Mouse (Mus musculus) embryonic facial prominence, embryonic 14.5 days (tissue): ENCODE measurements at regions not wholly inside any gene's neighbourhood (a gene's known extent, or its start where the extent isn't known, plus 50 kb on each side); places are given as distances from the start of the nearest gene placed in this dataset.

Source experiments
- ATAC-seq: fragments of 200-750 bp; cut with Nextera tagmentation; 2 replicates; pipeline ENCODE4 v1.8.0; 2017; ENCODE audit warnings: low read depth, moderate number of reproducible peaks, moderate TSS enrichment
- DNase-seq: peaks from one replicate; pipeline ENCODE4 v3.0.0-alpha.2; 2015; ENCODE audit warnings: low spot score
- H3K27ac ChIP-seq: fragments of 300-500 bp; sonication (generic); replicated peaks from 2 replicates; pipeline ENCODE4 v1.5.1; 2014; ENCODE audit warnings: low read depth, mild to moderate bottlenecking, low read length, moderate library complexity
- H3K27me3 ChIP-seq: fragments of 300-500 bp; sonication (generic); replicated peaks from 2 replicates; pipeline ENCODE4 v1.6.1; 2014; ENCODE audit warnings: low read length; ENCODE audit not compliant: control insufficient read depth, insufficient read depth
- H3K36me3 ChIP-seq: fragments of 300-500 bp; sonication (generic); 2 replicates; pipeline ENCODE4 v1.6.1; 2014; ENCODE audit warnings: low read length, mixed read lengths; ENCODE audit not compliant: control insufficient read depth, insufficient read depth
- H3K4me1 ChIP-seq: fragments of 300-500 bp; sonication (generic); 2 replicates; pipeline ENCODE4 v1.6.1; 2014; ENCODE audit warnings: antibody characterized with exemption, low read length; ENCODE audit not compliant: control insufficient read depth, insufficient read depth
- H3K4me2 ChIP-seq: fragments of 300-500 bp; sonication (generic); 2 replicates; pipeline ENCODE4 v1.6.1; 2014; ENCODE audit warnings: low read depth, mild to moderate bottlenecking, low read length, moderate library complexity, mixed read lengths
- H3K4me3 ChIP-seq: fragments of 300-500 bp; sonication (generic); 2 replicates; pipeline ENCODE4 v1.5.1; 2014; ENCODE audit warnings: low read depth, mild to moderate bottlenecking, low read length
- H3K9ac ChIP-seq: fragments of 300-500 bp; sonication (generic); 2 replicates; pipeline ENCODE4 v1.6.1; 2014; ENCODE audit warnings: low read depth, mild to moderate bottlenecking, low read length, moderate library complexity, mixed read lengths
- H3K9me3 ChIP-seq: fragments of 300-500 bp; sonication (generic); 2 replicates; pipeline ENCODE4 v1.6.1; 2016; ENCODE audit warnings: low read length; ENCODE audit not compliant: control insufficient read depth
- WGBS: fragments of 180-500 bp; shearing (Covaris S2); extraction: QIAGEN DNeasy Blood & Tissue Kit; methylation state at CpG from one replicate; pipeline ENCODE4 v1.1.7; 2014; 5-methylcytosine and 5-hydroxymethylcytosine counted together

DNA sequence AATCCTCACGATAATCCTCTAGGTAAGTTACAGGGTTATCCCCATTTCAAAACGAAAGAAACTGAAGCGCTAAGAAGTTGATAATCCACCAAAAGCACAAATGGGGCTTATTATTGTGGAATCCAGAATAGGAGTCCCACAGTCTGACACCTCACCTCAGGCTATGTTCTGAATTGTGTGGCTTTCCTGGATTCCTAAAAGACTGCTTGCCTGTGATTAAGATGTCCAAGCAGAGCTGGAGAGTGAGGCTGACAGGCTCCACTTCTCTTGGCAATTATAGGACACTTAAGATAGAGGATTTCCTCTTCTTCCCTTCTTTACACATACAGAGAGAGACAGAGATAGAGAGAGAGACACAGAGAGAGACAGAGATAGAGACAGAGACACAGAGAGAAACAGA, 515.7 kb upstream of the Mctp2 start:
- Histone ChIP-seq H3K4me1 (no peaks in the 10 kb centered on the region), H3K4me3 (no peak overlapping the region), H3K9ac (no peak overlapping the region), H3K9me3 (no peaks in the 10 kb centered on the region), H3K4me2 (no peak overlapping the region), H3K27ac (no peak overlapping the region), H3K36me3 (no peaks in the 10 kb centered on the region), H3K27me3 (no peaks in the 10 kb centered on the region)
- no peak for ATAC-seq
- 84% methylated on average over 3 of the region's 3 CpGs for WGBS
- DNase-seq, result no peak

DNA sequence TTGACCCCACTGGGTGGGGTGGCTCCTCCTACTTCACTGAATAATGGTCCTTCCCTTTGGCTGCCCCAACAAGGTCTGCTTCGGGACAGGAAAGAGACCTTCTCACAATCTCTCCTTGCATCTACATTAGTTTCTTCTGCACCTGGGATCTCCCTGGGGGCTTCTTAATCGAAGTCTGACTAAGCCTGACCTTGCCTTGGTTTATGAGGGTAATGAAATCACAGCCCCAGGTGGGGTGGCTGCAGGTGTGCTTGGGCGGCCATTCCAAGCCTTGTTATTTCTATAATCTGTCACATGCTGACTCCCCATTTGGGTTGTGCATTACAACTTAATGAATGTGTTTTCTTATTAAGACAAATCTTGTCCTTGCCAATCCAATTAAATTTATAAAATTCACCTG, 520.2 kb upstream of the Mctp2 start:
- 57% methylated on average over 3 of the region's 3 CpGs for WGBS
- H3K4me1 ChIP-seq, result no peaks in the 10 kb centered on the region
- H3K9ac ChIP-seq, result no peak overlapping the region
- H3K9me3 ChIP-seq, result peaks cover 10% of the 10 kb centered on the region
- no peak overlapping the region for H3K4me2 ChIP-seq
- H3K4me3 ChIP-seq, result no peak overlapping the region
- no peaks in the 10 kb centered on the region for H3K36me3 ChIP-seq
- ATAC-seq (peak; percentile 37; the same call in 1 of the 2 replicates), DNase-seq (peak; percentile 19)
- no peak overlapping the region for H3K27ac ChIP-seq
- no peaks in the 10 kb centered on the region for H3K27me3 ChIP-seq

DNA sequence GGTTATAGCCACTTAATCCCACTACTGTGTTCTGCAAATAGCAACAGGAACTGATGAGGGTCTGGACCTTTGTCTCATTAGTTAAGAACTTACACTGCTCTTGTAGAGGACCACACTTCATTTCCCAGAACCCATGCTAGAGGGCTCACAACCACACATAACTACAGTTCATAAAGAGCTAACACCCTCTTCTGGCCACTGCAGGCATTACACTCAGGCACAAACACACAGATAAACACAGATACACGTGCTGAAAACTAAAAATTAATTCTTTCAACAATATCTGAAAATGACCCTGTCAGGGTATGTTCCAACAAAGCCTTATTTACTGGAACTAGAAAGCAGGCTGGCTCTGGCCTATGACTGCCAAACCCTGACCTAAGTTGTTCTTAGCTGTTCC, 529.0 kb upstream of the Mctp2 start:
- WGBS, result 92% methylated on average over 1 of the region's 1 CpGs
- Histone ChIP-seq H3K9me3 (no peaks in the 10 kb centered on the region), H3K9ac (no peak overlapping the region), H3K4me1 (no peaks in the 10 kb centered on the region), H3K36me3 (no peaks in the 10 kb centered on the region), H3K27ac (no peak overlapping the region), H3K4me2 (no peak overlapping the region), H3K27me3 (no peaks in the 10 kb centered on the region), H3K4me3 (no peak overlapping the region)
- DNase-seq (no peak), ATAC-seq (no peak)

DNA sequence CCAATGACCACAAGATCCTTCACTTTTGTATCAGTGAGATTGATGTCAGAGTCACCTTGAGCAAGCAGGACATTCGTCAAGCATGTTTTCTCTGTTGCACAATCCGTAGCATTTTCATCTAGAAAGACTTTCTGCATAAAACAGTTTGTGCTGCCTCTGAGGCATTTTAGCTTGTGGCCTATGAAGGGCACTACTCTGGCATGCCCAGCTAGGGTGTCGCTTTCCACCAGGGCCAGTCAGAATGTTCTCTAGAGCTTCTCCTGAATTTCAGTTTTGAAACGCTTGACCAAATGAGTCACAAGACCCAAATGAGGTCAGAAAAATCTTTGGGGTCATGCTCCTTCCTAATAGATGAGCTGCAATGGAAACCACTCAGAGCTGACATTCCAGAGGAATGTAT, 529.6 kb upstream of the Mctp2 start:
- H3K9me3 ChIP-seq, result no peaks in the 10 kb centered on the region
- WGBS, result 79% methylated on average over 4 of the region's 4 CpGs

DNA sequence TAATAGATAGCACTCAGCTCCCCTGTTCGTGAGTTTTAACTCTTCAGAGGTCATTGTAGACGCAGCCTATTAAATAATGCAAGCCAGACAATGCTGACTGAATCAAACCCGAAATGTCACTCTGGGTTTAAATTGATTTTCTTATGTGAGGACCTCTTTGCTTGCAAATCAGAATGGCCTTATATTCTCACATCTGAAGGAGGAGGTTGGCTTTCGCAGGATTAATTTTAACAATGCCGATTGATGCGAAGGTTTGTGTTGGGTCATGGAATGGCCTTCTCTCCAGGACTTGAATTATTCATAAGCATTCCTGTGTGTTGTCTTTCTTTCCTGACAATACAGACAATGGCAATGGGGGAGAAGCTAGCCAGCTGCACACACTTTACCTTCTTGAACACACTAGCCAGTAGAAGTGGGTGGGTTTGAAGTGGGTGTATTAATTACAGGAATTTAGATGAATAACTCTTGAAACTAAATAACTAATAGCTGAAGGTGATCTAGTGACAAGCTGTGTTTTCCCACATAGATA, 530.1 kb upstream of the Mctp2 start:
- no peak overlapping the region for H3K4me2 ChIP-seq
- no peaks in the 10 kb centered on the region for H3K9me3 ChIP-seq
- 75% methylated on average over 6 of the region's 6 CpGs for WGBS

More for the DNA sequence above, 529.6 kb upstream of the Mctp2 start:
- Histone ChIP-seq H3K4me1 (no peaks in the 10 kb centered on the region), H3K27ac (no peak overlapping the region), H3K4me2 (no peak overlapping the region), H3K4me3 (no peak overlapping the region), H3K27me3 (no peaks in the 10 kb centered on the region), H3K9ac (no peak overlapping the region), H3K36me3 (no peaks in the 10 kb centered on the region)
- DNase-seq (no peak), ATAC-seq (no peak)

DNA sequence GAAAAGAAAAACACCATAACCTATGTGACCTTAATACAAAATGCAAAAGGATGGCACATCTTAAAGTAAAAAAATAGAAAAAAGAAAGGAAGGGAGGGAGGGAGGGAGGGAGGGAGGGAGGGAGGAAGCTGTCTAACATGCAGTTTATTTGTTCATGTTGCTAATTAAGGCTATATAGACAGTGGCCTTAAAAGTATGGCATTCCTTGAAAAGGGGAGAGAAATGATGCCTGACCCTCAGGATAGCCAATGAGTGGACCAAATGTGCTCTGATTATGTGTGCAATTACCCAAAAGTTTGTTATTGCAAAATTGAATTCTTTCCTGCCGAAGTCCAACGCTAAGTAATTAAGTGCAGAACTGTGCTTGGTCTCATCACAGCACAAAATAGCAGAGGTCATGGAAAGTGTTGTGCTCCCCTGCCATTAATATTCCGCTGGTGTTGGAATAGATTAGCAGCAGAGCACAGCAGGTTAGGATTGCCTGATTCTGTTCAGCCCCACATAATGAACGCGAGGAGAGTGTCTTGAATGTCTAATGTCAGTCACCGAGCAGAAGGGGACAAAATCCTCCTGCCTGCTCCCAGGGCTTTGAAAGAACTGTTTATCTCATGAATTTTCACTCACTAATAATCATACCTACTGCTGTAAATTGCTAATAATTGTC, 531.7 kb upstream of the Mctp2 start:
- no peaks in the 10 kb centered on the region for H3K27me3 ChIP-seq
- H3K4me1 ChIP-seq, result no peaks in the 10 kb centered on the region
- ATAC-seq, result no peak
- no peak overlapping the region for H3K4me2 ChIP-seq
- H3K36me3 ChIP-seq, result no peaks in the 10 kb centered on the region
- no peak overlapping the region for H3K9ac ChIP-seq
- 39% methylated on average over 6 of the region's 6 CpGs for WGBS
- DNase-seq, result no peak
- no peak overlapping the region for H3K4me3 ChIP-seq
- no peak overlapping the region for H3K27ac ChIP-seq
- no peaks in the 10 kb centered on the region for H3K9me3 ChIP-seq

More for the DNA sequence above, 530.1 kb upstream of the Mctp2 start:
- no peak overlapping the region for H3K27ac ChIP-seq
- no peak overlapping the region for H3K9ac ChIP-seq
- H3K36me3 ChIP-seq, result no peaks in the 10 kb centered on the region
- H3K4me1 ChIP-seq, result no peaks in the 10 kb centered on the region
- DNase-seq, result no peak
- H3K27me3 ChIP-seq, result no peaks in the 10 kb centered on the region
- H3K4me3 ChIP-seq, result no peak overlapping the region
- ATAC-seq, result no peak

DNA sequence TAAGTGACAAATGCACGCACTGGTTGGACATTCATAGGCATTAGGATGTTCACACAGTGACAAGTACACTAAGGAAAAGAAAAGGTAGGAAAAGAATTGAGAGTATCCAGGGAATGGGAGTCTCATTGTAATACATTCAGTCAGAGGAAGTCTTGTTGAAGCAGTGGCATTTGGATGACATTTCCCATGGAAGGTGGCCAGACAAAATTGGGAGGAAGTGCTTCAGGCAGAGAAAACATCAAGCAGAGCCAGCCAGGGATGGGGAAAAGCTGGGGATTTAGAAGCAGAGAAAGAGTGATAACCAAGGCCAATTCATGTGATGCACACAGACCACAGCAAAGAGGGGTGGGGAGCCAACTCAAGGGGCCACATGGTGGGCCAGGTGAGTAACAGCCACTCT, 524.0 kb upstream of the Rgma start:
- ATAC-seq (no peak), DNase-seq (no peak)
- Histone ChIP-seq H3K27me3 (no peaks in the 10 kb centered on the region), H3K27ac (no peak overlapping the region), H3K4me2 (no peak overlapping the region), H3K36me3 (no peaks in the 10 kb centered on the region), H3K9ac (no peak overlapping the region), H3K4me1 (no peaks in the 10 kb centered on the region), H3K9me3 (no peaks in the 10 kb centered on the region), H3K4me3 (no peak overlapping the region)
- 91% methylated on average over 1 of the region's 1 CpGs for WGBS

DNA sequence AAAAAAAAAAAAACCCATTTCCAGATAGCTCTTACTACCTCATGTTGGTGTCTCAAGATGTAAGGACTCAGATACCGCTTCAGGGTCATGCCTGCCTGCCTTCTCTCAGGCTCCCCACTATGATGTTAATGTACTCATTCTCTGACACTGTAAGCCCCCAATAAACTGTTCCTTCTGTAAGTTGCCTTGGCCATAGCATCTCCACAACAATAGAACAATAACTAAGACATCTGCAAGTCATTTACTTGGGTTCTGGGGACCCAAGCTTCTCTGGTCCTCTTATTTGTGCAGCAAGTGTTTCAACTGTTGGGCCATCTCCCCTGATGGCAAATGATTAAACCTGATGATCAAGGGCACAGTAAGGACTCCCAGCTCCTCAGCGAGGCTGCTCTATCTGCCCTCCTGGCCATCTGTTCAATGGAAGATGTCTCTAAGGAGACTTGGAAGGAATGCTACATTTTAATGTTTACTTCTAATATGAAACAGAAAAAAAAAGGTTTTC, 520.8 kb upstream of the Rgma start:
- H3K27ac ChIP-seq, result no peak overlapping the region
- no peaks in the 10 kb centered on the region for H3K36me3 ChIP-seq
- H3K4me2 ChIP-seq, result no peak overlapping the region
- 75% methylated on average over 2 of the region's 2 CpGs for WGBS
- no peak overlapping the region for H3K4me3 ChIP-seq
- no peaks in the 10 kb centered on the region for H3K9me3 ChIP-seq
- H3K4me1 ChIP-seq, result no peaks in the 10 kb centered on the region
- no peaks in the 10 kb centered on the region for H3K27me3 ChIP-seq
- ATAC-seq (no peak), DNase-seq (no peak)
- H3K9ac ChIP-seq, result no peak overlapping the region
